Mouse (Mus musculus) embryonic fibroblast, embryonic 13.5 days (primary cell): Measurements from ENCODE around the gene Fat3.

ENCODE experiments used
- CTCF ChIP-seq: IDR thresholded peaks from 2 replicates; pipeline ENCODE4 v1.5.1; 2011; ENCODE audit warnings: mild to moderate bottlenecking, control low read depth, low read length, moderate library complexity, borderline replicate concordance; ENCODE audit not compliant: insufficient read depth
- POLR2A ChIP-seq: IDR thresholded peaks from 2 replicates; pipeline ENCODE4 v1.6.1; 2011; ENCODE audit warnings: low read depth, mild to moderate bottlenecking, control low read depth, low read length, moderate library complexity

DNA sequence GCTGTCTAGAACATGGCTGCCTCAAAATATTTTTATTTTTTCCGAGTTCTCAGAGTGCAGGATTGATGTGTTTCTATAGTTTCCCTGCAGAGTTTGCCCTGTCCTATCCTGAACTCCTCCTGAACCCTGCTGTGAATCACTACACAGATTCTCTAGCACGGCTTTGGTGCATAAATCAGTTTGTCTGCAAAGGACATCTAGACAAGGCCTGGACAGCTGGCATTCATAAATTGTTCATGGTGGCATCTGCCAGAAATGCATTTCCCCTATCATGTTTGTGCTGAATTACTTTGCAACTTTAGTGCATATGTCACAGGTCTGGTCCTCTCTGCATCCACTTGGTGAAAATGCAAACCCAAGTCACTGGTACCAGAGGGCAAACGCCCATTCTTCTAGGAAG, 543.3 kb downstream of the Fat3 start:
- TF ChIP-seq POLR2A = no peak
- no peak for TF ChIP-seq CTCF
